In the genomic region with DNA sequence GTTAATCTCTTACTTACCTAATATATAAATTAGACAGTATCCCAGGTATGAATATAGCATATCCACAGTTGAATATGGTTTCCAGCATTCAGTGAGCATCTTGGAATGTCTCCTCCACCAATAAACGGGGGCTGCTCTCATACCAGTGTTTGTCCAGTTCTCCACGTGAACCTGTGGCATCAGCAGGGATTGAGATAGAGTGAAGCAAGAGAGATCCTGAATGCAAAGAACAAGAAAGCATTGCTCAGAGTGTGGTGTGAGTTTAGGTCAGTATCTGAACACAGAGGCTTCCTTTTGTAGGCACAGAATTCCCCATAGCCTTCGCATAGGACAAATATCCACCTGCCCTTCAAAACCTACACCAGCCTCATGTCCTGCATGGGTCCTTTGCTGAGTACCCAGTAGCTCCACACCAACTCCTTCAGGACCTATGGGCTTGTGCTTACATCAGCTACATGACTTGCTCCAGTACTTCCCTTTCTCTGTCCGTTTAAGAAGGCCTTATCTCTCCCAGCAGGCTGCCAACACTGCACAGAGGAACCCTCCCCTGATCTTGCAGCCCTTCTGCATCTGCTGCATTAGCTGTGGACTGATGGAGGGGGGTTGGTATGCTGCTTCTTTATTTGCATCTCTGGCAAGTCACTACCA, we compare ENCODE assay signal across 17 mouse cellular contexts. TPM values are rescaled to one million over a fixed set of nuclear protein-coding genes. Genes with fewer than 3 reads are reported as not detected.
DNase-seq lines count a peak whose midpoint lies in the region; ATAC-seq and TF ChIP-seq lines count a peak whose summit lies in the region.
"Had no signal": no experiment of that assay in that cellular context is flagged by ENCODE, and none has a peak within 500 bp of the region (broad histone marks: within the 10 kb centered on the region; RNA-seq: fewer than 3 reads in every experiment).

No protein-coding gene starts in this region.

- no peak overlapping the region for H3K9ac ChIP-seq in kidney, embryonic 14.5 days (ENCODE audit: low read depth, low read length)
- H3K9ac ChIP-seq: hindbrain, embryonic 14.5 days; limb, embryonic 13.5 days had no signal

- 54% methylated on average over 4 of the region's 4 CpGs for WGBS in heart, embryonic 10.5 days
- 84% methylated on average over 4 of the region's 4 CpGs for WGBS in kidney, embryonic 14.5 days

- H3K27me3 ChIP-seq in heart, embryonic 10.5 days (ENCODE audit: insufficient read depth, poor library complexity, severe bottlenecking), result no peaks in the 10 kb centered on the region
- H3K27me3 ChIP-seq in G1E (ENCODE audit: insufficient read depth, low read length), result no peaks in the 10 kb centered on the region
- H3K27me3 ChIP-seq in megakaryocyte, embryonic 14.5 days (replicated peaks), result no peaks in the 10 kb centered on the region
- no peaks in the 10 kb centered on the region for H3K27me3 ChIP-seq in kidney, embryonic 14.5 days (ENCODE audit: control insufficient read depth, insufficient read depth, low read length)
- H3K27me3 ChIP-seq: limb, embryonic 13.5 days had no signal

- H3K9me3 ChIP-seq in heart, embryonic 10.5 days, result no peaks in the 10 kb centered on the region
- no peaks in the 10 kb centered on the region for H3K9me3 ChIP-seq in G1E (replicated peaks)
- no peaks in the 10 kb centered on the region for H3K9me3 ChIP-seq in megakaryocyte, embryonic 14.5 days
- no peaks in the 10 kb centered on the region for H3K9me3 ChIP-seq in kidney, embryonic 14.5 days (ENCODE audit: control insufficient read depth, low read length)
- H3K9me3 ChIP-seq: limb, embryonic 13.5 days had no signal

- no peak for TF ChIP-seq CTCF in G1E (IDR thresholded peaks at IDR 0.05; ENCODE audit: low read depth, low read length)

- H3K27ac ChIP-seq in heart, embryonic 10.5 days, result no peak overlapping the region
- no peak overlapping the region for H3K27ac ChIP-seq in kidney, embryonic 14.5 days (ENCODE audit: low read depth, low read length)
- H3K27ac ChIP-seq: hindbrain, embryonic 14.5 days; kidney, postnatal 0 days; limb, embryonic 13.5 days had no signal

- no peak overlapping the region for H3K4me2 ChIP-seq in kidney, embryonic 14.5 days (replicated peaks; ENCODE audit: low read depth, low read length)
- H3K4me2 ChIP-seq: hindbrain, embryonic 14.5 days; limb, embryonic 13.5 days had no signal

- peak; percentile 78 for DNase-seq in heart, embryonic 10.5 days (ENCODE audit: low spot score)
- no peak for DNase-seq in heart, adult 9 months (ENCODE audit: low spot score in 2 of 2)
- peak; percentile 87 for DNase-seq in G1E (ENCODE audit: low spot score)
- no peak for DNase-seq in layer of hippocampus, postnatal 25 days (ENCODE audit: extremely low spot score in 1 of 2, low spot score in 1 of 2)
- no peak for DNase-seq in kidney, postnatal 36 days
- DNase-seq: adrenal gland, adult 2 months; cerebellum, adult 18-20 months; layer of hippocampus, postnatal 36 days; thymus, postnatal 14 days had no signal

- no peak overlapping the region for H3K4me3 ChIP-seq in heart, embryonic 10.5 days
- peak overlapping the region; percentile 20; the same call in 1 of the 2 replicates for H3K4me3 ChIP-seq in G1E (ENCODE audit: low read depth, low read length)
- H3K4me3 ChIP-seq in megakaryocyte, embryonic 14.5 days (replicated peaks), result peak overlapping the region; percentile 69
- no peak overlapping the region for H3K4me3 ChIP-seq in kidney, embryonic 14.5 days (ENCODE audit: low read length)
- H3K4me3 ChIP-seq: limb, embryonic 13.5 days; myocyte had no signal

- H3K36me3 ChIP-seq in heart, embryonic 10.5 days, result no peaks in the 10 kb centered on the region
- no peaks in the 10 kb centered on the region for H3K36me3 ChIP-seq in G1E (replicated peaks)
- no peaks in the 10 kb centered on the region for H3K36me3 ChIP-seq in megakaryocyte, embryonic 14.5 days (replicated peaks; ENCODE audit: low read length)
- H3K36me3 ChIP-seq in kidney, embryonic 14.5 days (ENCODE audit: control insufficient read depth, insufficient read depth, low read length), result no peaks in the 10 kb centered on the region
- H3K36me3 ChIP-seq: limb, embryonic 13.5 days had no signal

- peaks cover 3% of the 10 kb centered on the region; the same call in 1 of the 2 replicates for H3K4me1 ChIP-seq in heart, embryonic 10.5 days
- peaks cover 67% of the 10 kb centered on the region for H3K4me1 ChIP-seq in G1E (ENCODE audit: insufficient read depth, low read depth, low read length)
- H3K4me1 ChIP-seq in megakaryocyte, embryonic 14.5 days, result peaks cover 41% of the 10 kb centered on the region
- H3K4me1 ChIP-seq in kidney, embryonic 14.5 days (ENCODE audit: control insufficient read depth, insufficient read depth, low read length), result no peaks in the 10 kb centered on the region
- H3K4me1 ChIP-seq: limb, embryonic 13.5 days had no signal

- ATAC-seq in G1E (ENCODE audit: extremely low read depth, insufficient number of reproducible peaks, low FRiP score, poor library complexity, severe bottlenecking), result peak; percentile 97
- peak; percentile 93 for ATAC-seq in erythroid progenitor cell, adult 5-6 weeks (replicated peaks; ENCODE audit: low FRiP score, poor library complexity, severe bottlenecking)
- no peak for ATAC-seq in kidney, embryonic 14.5 days (ENCODE audit: low FRiP score, low TSS enrichment)
- ATAC-seq: forebrain, embryonic 14.5 days had no signal

RNA-seq across cellular contexts. Expression of gene Cdyl, which starts 44.7 kb away (rescaled TPM):
- 14.6 and 15.7 TPM in 2 replicates for polyA plus RNA-seq in heart, embryonic 10.5 days (2016; fragmentation: Nextera tagmentation; extraction: Ambion mirVana)
- 104 and 115 TPM in 2 replicates for total RNA-seq in G1E (2014; fragmentation: Nextera tagmentation)
- 46.5 and 47.9 TPM in 2 replicates for total RNA-seq in G1E (2017)
- polyA plus RNA-seq in G1E (2012), result 36.3 and 42.3 TPM in 2 replicates
- 46.9 and 61.6 TPM in 2 replicates for total RNA-seq in erythroid progenitor cell, adult 5-6 weeks (2015; ENCODE audit: low replicate concordance)
- total RNA-seq in erythroid progenitor cell, adult 5-6 weeks (2017; ENCODE audit: low replicate concordance), result 48.0 and 77.5 TPM in 2 replicates
- 3.2 and 3.8 TPM in 2 replicates for polyA plus RNA-seq in megakaryocyte, embryonic 14.5 days (2012; ENCODE audit: insufficient read depth, low replicate concordance)
- 10 to 100 TPM; 22.5 to 24.2 TPM for total RNA-seq in layer of hippocampus, postnatal 25 days (2021)
- polyA plus RNA-seq in kidney, embryonic 14.5 days (2014; fragmentation: Nextera tagmentation; extraction: Ambion mirVana), result 11.9 and 18.4 TPM in 2 replicates

Comparison
In these comparisons a context has a peak if more than half of its experiments do, and no peak if none do; other contexts are left out.
1. DNase-seq: peak in heart, embryonic 10.5 days (single experiment) and G1E (single experiment); none in heart, adult 9 months (0 of 2), layer of hippocampus, postnatal 25 days (0 of 2) and kidney, postnatal 36 days (0 of 2).
2. H3K4me3 ChIP-seq: peak in G1E (single experiment) and megakaryocyte, embryonic 14.5 days (single experiment); none in heart, embryonic 10.5 days (single experiment) and kidney, embryonic 14.5 days (single experiment).